Mouse (Mus musculus) heart, postnatal 0 days (tissue): ENCODE results near the gene Slf2. TPM values are rescaled to one million over a fixed set of nuclear protein-coding genes. Genes with fewer than 3 reads are reported as not detected.

ENCODE experiments used
- ATAC-seq: fragments of 200-750 bp; cut with Nextera tagmentation; 2 replicates; pipeline ENCODE4 v1.8.0; 2017; ENCODE audit warnings: low read depth, moderate number of reproducible peaks, moderate library complexity; ENCODE audit not compliant: insufficient read depth
- DNase-seq: peaks from one replicate; pipeline ENCODE4 v3.0.0-alpha.2; 2016; ENCODE audit warnings: low spot score
- H3K27ac ChIP-seq: fragments of 300-500 bp; sonication (generic); 2 replicates; pipeline ENCODE4 v1.5.1; 2014; ENCODE audit warnings: low read depth, mild to moderate bottlenecking
- H3K27me3 ChIP-seq: fragments of 300-500 bp; sonication (generic); 2 replicates; pipeline ENCODE4 v1.6.1; 2014; ENCODE audit warnings: low read length, mixed read lengths; ENCODE audit not compliant: control insufficient read depth, insufficient read depth
- H3K36me3 ChIP-seq: fragments of 300-500 bp; sonication (generic); replicated peaks from 2 replicates; pipeline ENCODE4 v1.6.1; 2014; ENCODE audit warnings: low read length, mixed read lengths; ENCODE audit not compliant: control insufficient read depth, insufficient read depth
- H3K4me1 ChIP-seq: fragments of 300-500 bp; sonication (generic); 2 replicates; pipeline ENCODE4 v1.6.1; 2014; ENCODE audit warnings: antibody characterized with exemption; ENCODE audit not compliant: control insufficient read depth, insufficient read depth
- H3K4me2 ChIP-seq: fragments of 300-500 bp; sonication (generic); 2 replicates; pipeline ENCODE4 v1.6.1; 2014; ENCODE audit warnings: low read depth, mild to moderate bottlenecking, low read length, moderate library complexity
- H3K4me3 ChIP-seq: fragments of 300-500 bp; sonication (generic); 2 replicates; pipeline ENCODE4 v1.5.1; 2014; ENCODE audit warnings: low read depth, low read length
- H3K9ac ChIP-seq: fragments of 300-500 bp; sonication (generic); replicated peaks from 2 replicates; pipeline ENCODE4 v1.6.1; 2014; ENCODE audit warnings: low read depth, low read length, mixed read lengths
- H3K9me3 ChIP-seq: fragments of 300-500 bp; sonication (generic); replicated peaks from 2 replicates; pipeline ENCODE4 v1.6.1; 2016; ENCODE audit warnings: low read length; ENCODE audit not compliant: control insufficient read depth
- CTCF ChIP-seq: IDR thresholded peaks from 2 replicates; pipeline ENCODE4 v1.5.1; 2016; ENCODE audit warnings: antibody characterized with exemption, control low read depth, low read depth
- EP300 ChIP-seq: IDR thresholded peaks from 2 replicates; pipeline ENCODE4 v1.6.1; 2016; ENCODE audit warnings: antibody characterized with exemption, low read depth
- WGBS: fragments of 180-500 bp; shearing (Covaris S2); extraction: QIAGEN DNeasy Blood & Tissue Kit; methylation state at CpG from one replicate; pipeline ENCODE4 v1.1.7; 2014; 5-methylcytosine and 5-hydroxymethylcytosine counted together
- polyA plus RNA-seq: library from polyadenylated mRNA; unstranded; fragments of >200 nt; fragmentation: Nextera tagmentation; extraction: Ambion mirVana; gene quantifications from 2 replicates; pipeline ENCODE4 v1.2.1, GENCODE M21; 2015
- total RNA-seq: library from RNA; depleted of rRNA; stranded (reverse); fragments of >200 nt; gene quantifications from 2 replicates; pipeline ENCODE4 v1.2.3, GENCODE M21; 2014; ENCODE audit warnings: low replicate concordance

Gene Slf2
- total and polyA plus RNA-seq, 2 experiments from 2014 or later, result 20.5 to 30.6 TPM

DNA sequence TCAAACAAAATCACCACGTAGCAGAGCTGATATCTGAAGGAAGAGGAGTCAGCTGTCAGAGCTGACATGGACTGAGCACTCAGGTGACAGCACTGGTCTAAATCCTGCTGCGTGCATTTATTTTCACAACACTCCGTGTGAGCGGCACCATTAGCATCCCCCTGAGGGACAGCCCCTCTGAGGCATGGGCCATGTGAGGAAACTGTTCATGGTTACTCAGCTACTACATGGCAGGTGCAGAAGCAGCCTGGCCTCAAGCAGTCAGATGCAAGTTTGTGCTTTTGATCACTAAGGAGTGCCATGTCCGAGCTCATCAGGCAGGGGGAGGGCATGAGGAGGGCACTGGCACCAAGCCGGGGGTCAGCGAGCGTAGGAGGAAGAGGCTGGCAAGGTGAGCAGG, 68.7 kb downstream of the Slf2 start:
- no peaks in the 10 kb centered on the region for H3K4me1 ChIP-seq
- no peaks in the 10 kb centered on the region for H3K9me3 ChIP-seq
- H3K4me3 ChIP-seq, result no peak overlapping the region
- 82% methylated on average over 8 of the region's 8 CpGs for WGBS
- ATAC-seq, result no peak
- no peak for DNase-seq
- TF ChIP-seq CTCF (no peak), EP300 (no peak)
- H3K9ac ChIP-seq, result no peak overlapping the region
- no peak overlapping the region for H3K27ac ChIP-seq
- H3K27me3 ChIP-seq, result no peaks in the 10 kb centered on the region
- H3K36me3 ChIP-seq, result peaks cover 14% of the 10 kb centered on the region; the same call in 1 of the 2 replicates
- no peak overlapping the region for H3K4me2 ChIP-seq

DNA sequence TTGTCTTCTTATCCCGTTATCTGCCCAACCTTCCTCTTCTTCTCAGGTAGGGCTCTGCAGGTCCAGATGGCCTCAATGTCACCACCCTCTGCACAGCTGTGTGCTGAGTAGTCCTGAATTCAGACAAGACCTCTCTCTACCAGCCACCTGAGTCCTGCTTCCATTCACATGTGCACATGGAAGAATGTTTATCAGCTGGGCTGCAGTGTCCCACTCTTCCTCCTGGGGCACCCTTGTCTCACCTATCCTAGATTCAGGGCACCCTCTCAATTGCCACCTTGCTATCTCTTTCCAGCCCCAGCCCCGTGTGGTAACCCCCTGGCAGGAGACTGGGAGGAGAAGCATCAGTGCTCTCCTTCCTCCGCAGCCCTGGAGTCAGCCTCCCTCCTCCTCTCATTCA, 71.3 kb downstream of the Slf2 start:
- ATAC-seq, result no peak
- 45% methylated on average over 3 of the region's 3 CpGs for WGBS
- no peak overlapping the region for H3K9ac ChIP-seq

DNA sequence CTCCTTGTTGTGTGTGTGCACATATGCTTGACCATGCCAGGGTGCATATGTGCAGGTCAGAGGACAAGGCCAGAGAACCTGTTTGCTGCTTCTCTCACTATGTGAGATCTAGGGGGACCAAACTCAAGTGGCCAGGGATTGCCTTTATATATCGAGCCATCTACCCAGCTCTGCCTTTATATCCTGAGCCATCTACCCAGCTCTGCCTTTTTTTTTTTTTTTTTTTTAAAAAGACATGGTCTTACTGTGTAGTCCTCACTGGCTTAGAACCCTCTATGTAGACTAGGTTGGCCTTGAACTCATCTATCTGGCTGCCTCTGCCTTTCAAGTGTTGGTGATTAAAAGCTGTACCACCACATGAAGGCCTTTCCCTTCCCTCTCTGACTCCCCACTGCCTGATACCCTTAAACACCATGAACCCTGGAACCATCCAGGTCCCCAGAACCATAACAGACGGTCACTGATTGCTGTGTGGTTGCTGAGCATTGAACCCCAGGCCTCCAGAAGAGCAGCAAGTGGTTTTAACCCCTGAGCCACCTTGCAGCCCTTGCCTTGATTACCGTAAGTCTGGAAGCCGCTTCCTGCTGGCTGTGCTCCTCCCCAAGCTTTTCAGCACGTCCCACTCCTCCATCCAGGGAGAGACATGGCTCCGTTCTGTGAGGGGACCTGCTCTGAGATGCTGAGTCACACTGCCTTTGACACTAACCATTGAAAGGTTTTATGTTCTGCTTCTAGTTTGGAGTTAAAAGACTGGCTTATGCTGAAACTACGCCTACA, 73.0 kb downstream of the Slf2 start:
- TF ChIP-seq CTCF, result no peak
- no peak for TF ChIP-seq EP300
- WGBS, result 85% methylated on average over 7 of the region's 7 CpGs
- Histone ChIP-seq H3K9ac (no peak overlapping the region), H3K27ac (no peak overlapping the region), H3K27me3 (no peaks in the 10 kb centered on the region), H3K4me3 (no peak overlapping the region), H3K4me2 (no peak overlapping the region), H3K4me1 (peaks cover 20% of the 10 kb centered on the region), H3K36me3 (peaks cover 15% of the 10 kb centered on the region; the same call in 1 of the 2 replicates), H3K9me3 (no peaks in the 10 kb centered on the region)
- DNase-seq, result no peak
- ATAC-seq, result no peak

More for the DNA sequence above, 71.3 kb downstream of the Slf2 start:
- H3K36me3 ChIP-seq, result peaks cover 15% of the 10 kb centered on the region; the same call in 1 of the 2 replicates
- no peak overlapping the region for H3K27ac ChIP-seq
- H3K4me1 ChIP-seq, result peaks cover 12% of the 10 kb centered on the region
- H3K9me3 ChIP-seq, result no peaks in the 10 kb centered on the region
- H3K4me3 ChIP-seq, result no peak overlapping the region
- no peaks in the 10 kb centered on the region for H3K27me3 ChIP-seq
- no peak overlapping the region for H3K4me2 ChIP-seq
- TF ChIP-seq CTCF (peak; percentile 28), EP300 (no peak)
- no peak for DNase-seq

DNA sequence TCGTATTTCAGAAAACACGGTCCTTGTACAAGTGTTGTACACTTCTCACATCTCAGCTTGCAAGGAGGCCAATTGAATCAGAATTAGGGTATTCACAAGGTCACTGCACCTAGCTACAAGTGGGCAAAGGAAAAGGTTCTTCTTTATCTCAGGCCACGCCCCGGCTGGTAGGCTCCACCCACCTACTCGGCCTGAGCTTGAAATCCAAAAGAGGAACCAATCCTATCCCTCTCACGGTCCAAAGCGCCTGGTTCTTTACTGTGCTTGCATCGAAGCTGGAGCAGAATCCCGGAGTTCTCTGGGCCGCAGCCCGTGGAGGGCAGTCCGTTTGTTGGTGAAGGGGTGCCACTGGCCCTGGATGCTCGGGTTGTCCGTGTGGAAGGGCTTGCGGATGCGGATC, 74.5 kb downstream of the Slf2 start, which contains the start of gene Twnk:
TSS of gene Twnk (plus strand) at position 220 of the 400 bp plus-strand sequence.
- Histone ChIP-seq H3K9me3 (no peaks in the 10 kb centered on the region), H3K27ac (peak within 1 kb of the TSS; percentile 86), H3K4me2 (peak within 1 kb of the TSS; percentile 94), H3K27me3 (no peaks in the 10 kb centered on the region), H3K36me3 (peaks cover 24% of the 10 kb centered on the region), H3K9ac (peak within 1 kb of the TSS; percentile 75), H3K4me1 (peaks cover 20% of the 10 kb centered on the region), H3K4me3 (peak within 1 kb of the TSS; percentile 90)
- 9% methylated on average over 16 of the region's 16 CpGs for WGBS
- DNase-seq, result no peak
- no peak for ATAC-seq
- TF ChIP-seq EP300 (no peak), CTCF (no peak)

DNA sequence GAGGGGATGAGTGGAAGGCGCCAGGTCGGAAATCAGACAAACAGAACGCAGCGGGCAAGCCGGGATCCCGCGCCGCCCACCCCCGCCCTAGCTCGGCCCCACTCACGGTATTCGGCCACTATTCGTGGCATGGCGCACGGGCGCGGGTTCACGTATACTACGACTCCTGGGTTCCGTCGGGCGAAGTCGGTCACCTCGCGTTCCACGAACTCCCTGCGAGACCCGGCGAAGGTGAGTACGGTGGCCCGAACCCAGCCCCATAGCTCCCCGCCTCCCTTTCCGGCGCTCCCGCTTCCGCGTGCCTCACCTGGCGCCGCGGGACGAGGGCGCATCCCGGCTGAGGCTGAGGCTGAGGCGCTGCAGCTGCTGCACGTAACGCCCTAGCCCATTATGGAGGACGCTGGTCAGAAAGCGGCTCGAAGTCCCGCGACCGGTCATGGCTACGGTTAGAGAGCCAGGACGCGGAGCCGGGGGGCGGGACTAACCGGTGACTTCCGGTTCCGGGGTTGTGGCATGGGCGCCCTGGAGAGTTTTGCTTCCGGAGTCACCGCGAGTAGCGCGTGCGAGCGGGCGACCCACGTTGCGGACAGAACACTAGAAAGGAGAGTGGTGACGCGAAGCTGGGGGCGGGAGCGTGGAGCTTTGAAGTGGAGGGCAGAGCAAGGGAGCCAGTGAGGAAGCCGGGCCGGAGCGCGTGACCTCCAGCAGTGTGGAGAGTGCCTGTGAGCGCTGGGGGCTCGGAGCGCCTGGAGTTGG, 75.2 kb downstream of the Slf2 start, which contains the start of gene Mrpl43:
TSS of gene Mrpl43 (minus strand) at position 486 of the 756 bp plus-strand sequence.
- 1% methylated on average over 82 of the region's 82 CpGs for WGBS
- peaks cover 31% of the 10 kb centered on the region for H3K36me3 ChIP-seq
- no peaks in the 10 kb centered on the region for H3K27me3 ChIP-seq
- H3K27ac ChIP-seq, result peak within 1 kb of the TSS; percentile 86
- peaks cover 20% of the 10 kb centered on the region for H3K4me1 ChIP-seq
- peak within 1 kb of the TSS; percentile 94 for H3K4me2 ChIP-seq
- ATAC-seq (peak; percentile 92), DNase-seq (peak; percentile 95)
- no peaks in the 10 kb centered on the region for H3K9me3 ChIP-seq
- H3K9ac ChIP-seq, result peak within 1 kb of the TSS; percentile 75
- no peak for TF ChIP-seq CTCF
- peak; percentile 79 for TF ChIP-seq EP300
- H3K4me3 ChIP-seq, result peak within 1 kb of the TSS; percentile 90
